Mouse (Mus musculus): ENCODE measurements around the gene Herc3.
"Not testable (repeated sequence)": the region's sequence is repeated elsewhere in the genome, so short reads cannot be mapped to it uniquely, and the experiment has no call there.

Herc3 gene

GRCm38 (mm10) chr6:58862446-58862993, 31.3 kb downstream of the Herc3 start:
- no peak for DNase-seq

- no peak for DNase-seq
Observed at GRCm38 (mm10) chr6:58863631-58864235, 32.5 kb downstream of the Herc3 start.

DNA sequence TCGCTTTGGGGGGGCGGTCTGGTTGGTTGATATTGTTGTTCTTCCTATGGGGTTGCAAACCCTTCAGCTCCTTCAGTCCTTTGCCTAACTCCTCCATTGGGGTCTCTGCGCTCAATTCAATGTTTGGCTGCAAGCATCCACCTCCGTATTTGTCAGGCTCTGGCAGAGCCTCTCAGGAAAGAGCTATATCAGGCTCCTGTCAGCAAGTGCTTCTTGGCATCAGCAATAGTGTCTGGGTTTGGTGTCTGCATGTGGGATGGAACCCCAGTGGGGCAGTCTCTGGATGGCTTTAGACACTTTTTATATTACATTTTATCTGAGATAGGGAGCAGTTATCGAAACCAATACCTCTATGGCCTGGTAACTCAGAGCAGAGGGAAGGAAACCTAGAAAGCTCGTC, 36.6 kb downstream of the Herc3 start:
- DNase-seq: not testable (repeated sequence)

GRCm38 (mm10) chr6:58879572-58879971, 48.3 kb downstream of the Herc3 start:
- no peak for DNase-seq

GRCm38 (mm10) chr6:58879987-58880386, 48.7 kb downstream of the Herc3 start:
- DNase-seq: no peak

- no peak for DNase-seq
Observed at GRCm38 (mm10) chr6:58880861-58881260, 49.6 kb downstream of the Herc3 start.

DNA sequence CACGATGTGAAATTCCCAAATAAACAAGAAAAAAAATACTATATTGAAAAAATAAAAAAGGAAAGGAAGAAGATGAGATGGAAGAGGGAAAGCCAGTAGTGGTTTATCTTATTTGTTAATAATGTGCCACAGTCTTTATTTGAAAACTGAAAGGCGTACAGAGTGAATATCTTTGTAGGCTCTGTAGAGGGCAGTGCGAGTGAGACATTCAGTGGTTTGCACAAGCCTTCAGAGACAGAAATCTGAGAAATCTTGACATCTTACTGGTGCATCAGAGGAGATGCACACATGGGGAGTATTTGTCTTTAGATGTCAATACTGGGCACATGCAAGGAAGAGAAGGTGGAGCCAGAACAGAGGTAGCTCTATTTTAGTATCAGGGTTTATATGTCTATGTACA, 50.1 kb downstream of the Herc3 start:
- no peak for DNase-seq

GRCm38 (mm10) chr6:58882271-58882670, 51.0 kb downstream of the Herc3 start:
- no peak for DNase-seq

DNA sequence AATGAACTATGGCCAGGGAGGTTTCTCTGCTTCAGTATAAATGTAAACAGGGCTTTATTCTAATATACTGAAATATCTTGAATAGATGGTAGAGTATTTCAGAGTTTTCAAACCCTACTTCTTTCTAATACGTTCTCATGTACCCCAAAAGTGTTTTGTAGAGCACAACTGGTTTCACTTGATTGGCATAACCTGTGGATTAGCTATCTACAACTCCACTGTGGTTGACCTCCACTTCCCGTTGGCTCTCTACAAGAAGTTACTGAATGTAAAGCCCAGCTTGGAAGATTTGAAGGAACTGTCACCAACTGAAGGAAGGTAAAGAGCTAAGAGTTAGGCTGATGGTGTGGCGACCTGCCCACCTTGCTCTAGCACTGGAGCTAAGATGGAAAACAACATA, 58.7 kb downstream of the Herc3 start:
- no peak for DNase-seq

- no peak for DNase-seq
Observed at GRCm38 (mm10) chr6:58893307-58893706, 62.0 kb downstream of the Herc3 start.

GRCm38 (mm10) chr6:58894994-58895393, 63.7 kb downstream of the Herc3 start:
- DNase-seq: no peak

DNA sequence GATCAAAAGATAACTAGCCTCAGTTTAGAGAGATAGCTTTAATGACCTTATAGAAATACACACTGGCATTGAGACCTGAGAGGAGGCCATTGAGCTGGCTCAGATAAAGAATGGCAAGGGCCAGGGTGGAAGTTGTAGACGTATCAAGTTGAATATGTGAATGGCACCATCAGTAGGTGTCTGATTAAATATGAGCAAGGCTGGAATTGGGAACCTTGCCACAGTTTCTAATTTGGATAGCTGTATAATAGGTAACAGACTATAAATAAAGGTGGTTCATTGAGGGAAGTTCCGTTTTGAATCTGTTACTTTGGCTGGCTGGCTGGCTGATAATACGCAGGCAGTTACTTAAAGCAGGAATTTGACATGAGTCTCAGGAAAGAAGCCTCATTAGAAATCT, 65.4 kb downstream of the Herc3 start:
- no peak for DNase-seq

- DNase-seq: no peak
Observed at GRCm38 (mm10) chr6:58899076-58899475, 67.8 kb downstream of the Herc3 start.

- no peak for DNase-seq
Observed at GRCm38 (mm10) chr6:58900536-58900935, 69.3 kb downstream of the Herc3 start.

GRCm38 (mm10) chr6:58903171-58903570, 71.9 kb downstream of the Herc3 start:
- DNase-seq: no peak

- no peak for DNase-seq
Observed at GRCm38 (mm10) chr6:58904551-58904950, 73.3 kb downstream of the Herc3 start.

GRCm38 (mm10) chr6:58906852-58907261, 75.6 kb downstream of the Herc3 start, which contains the start of gene Nap1l5:
Gene Nap1l5, minus strand, starts transcription at chr6:58907076.
- no peak for DNase-seq

DNA sequence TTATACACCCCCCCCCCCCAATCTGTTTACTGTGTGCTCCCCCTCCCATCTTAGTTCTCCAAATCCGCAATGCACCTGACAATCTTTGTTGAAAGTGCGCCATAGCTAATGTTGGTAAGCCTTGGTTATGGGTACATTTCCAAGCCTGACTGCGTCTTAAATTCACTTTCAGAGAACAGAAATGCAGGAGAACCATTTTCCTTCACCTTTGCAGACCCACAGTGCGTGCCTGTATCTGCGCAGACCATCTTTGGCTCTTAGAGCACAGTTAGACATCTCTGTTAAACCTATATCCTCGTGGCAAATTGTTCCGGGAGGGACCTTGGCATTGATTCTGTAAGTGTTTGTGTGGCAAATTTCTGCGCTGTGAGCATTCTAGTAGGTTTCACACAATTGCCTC, 76.1 kb downstream of the Herc3 start:
- DNase-seq: no peak

GRCm38 (mm10) chr6:58907791-58908190, 76.5 kb downstream of the Herc3 start:
- no peak for DNase-seq

GRCm38 (mm10) chr6:58912842-58913241, 81.6 kb downstream of the Herc3 start:
- no peak for DNase-seq

DNA sequence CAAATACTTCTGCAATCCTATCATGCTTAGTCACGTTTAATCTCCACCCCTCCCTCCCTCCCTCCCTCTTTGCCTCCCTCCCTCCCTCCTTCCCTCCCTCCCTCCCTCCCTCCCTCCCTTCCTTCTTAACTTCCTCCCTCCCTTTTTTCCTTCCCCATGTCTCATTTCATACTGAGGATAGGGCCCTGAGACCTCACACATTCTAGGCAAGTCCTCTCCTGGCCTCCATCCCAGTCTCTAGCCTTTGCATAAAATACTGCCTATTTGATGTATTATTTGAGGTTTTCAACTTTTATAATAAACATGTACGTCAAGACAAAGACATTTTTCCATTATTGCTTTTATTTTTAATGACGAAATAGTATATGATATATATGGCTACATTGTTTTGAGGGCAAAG, 82.3 kb downstream of the Herc3 start:
- no peak for DNase-seq

DNA sequence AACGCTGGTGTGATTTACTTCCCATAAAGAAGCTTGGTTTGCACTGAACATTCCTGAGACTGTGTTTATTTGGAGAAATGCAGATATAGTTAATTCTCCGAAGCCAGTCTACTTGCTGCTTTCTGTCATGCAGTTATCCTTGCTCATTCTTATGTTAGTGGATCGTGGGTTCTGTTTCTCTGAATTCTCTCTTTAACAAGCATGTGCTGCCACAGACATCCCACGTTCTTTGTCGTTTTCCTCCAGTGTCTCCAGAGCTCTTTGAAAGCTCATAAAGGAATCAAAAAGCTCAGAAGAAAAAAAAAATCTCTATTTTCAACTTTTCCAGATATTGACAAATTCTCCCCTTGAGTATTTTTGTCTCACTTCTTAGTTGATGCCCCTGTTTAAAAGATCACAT, 82.7 kb downstream of the Herc3 start:
- DNase-seq: no peak

GRCm38 (mm10) chr6:58916498-58916897, 85.2 kb downstream of the Herc3 start:
- DNase-seq: no peak

DNA sequence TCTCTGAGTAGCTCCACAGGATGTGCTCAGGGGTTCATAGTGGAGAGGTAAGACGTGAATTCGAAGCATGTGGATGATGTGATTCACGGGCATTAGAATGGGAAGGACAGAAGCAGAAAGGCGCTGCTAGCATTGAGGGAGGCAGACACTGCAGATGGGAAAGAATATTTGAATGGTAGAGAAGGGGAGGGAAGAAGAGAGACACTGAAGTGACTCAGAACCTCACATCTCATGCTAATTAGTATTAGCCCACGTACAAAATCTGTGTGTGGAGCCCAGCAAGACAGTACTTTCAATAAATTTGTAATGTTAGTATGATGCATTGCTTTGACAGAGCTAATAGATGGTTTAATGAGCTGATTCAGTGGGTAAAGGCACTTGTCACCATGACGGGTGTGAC, 89.5 kb downstream of the Herc3 start:
- DNase-seq: no peak

- no peak for DNase-seq
Observed at GRCm38 (mm10) chr6:58921623-58922022, 90.4 kb downstream of the Herc3 start.
